Mouse (Mus musculus) erythroblast, embryonic 14.5 days (primary cell): ENCODE results near the gene Vps13d. TPM values are rescaled to one million over a fixed set of nuclear protein-coding genes. Genes with fewer than 3 reads are reported as not detected.

ENCODE experiments used
- H3K27me3 ChIP-seq: 2 replicates; pipeline ENCODE4 v1.6.1; 2012; ENCODE audit warnings: inconsistent platforms; ENCODE audit not compliant: control insufficient read depth
- H3K36me3 ChIP-seq: 2 replicates; pipeline ENCODE4 v1.6.1; 2012; ENCODE audit warnings: mild to moderate bottlenecking, inconsistent platforms; ENCODE audit not compliant: control insufficient read depth
- H3K4me1 ChIP-seq: 2 replicates; pipeline ENCODE4 v1.6.1; 2012; ENCODE audit warnings: inconsistent platforms; ENCODE audit not compliant: control insufficient read depth
- H3K4me3 ChIP-seq: replicated peaks from 2 replicates; pipeline ENCODE3; 2012; ENCODE audit warnings: moderate library complexity, mild to moderate bottlenecking, inconsistent platforms
- H3K9me3 ChIP-seq: 2 replicates; pipeline ENCODE4 v1.6.1; 2012; ENCODE audit warnings: low read length, inconsistent platforms, mixed read lengths; ENCODE audit not compliant: control insufficient read depth
- GATA1 ChIP-seq: IDR thresholded peaks from 2 replicates; pipeline ENCODE4 v1.6.1; 2012; ENCODE audit warnings: low read length, inconsistent platforms, mixed read lengths
- TAL1 ChIP-seq: IDR thresholded peaks from 3 replicates; pipeline ENCODE4 v1.6.1; 2012; ENCODE audit warnings: low read length, inconsistent platforms, mixed read lengths
- polyA plus RNA-seq: library from polyadenylated mRNA; stranded (reverse); fragments of >175 nt; gene quantifications from 2 replicates; pipeline ENCODE4 v1.2.3, GENCODE M21; 2012

The Vps13d gene
- polyA plus RNA-seq, 1 experiment = 0.69 TPM

DNA sequence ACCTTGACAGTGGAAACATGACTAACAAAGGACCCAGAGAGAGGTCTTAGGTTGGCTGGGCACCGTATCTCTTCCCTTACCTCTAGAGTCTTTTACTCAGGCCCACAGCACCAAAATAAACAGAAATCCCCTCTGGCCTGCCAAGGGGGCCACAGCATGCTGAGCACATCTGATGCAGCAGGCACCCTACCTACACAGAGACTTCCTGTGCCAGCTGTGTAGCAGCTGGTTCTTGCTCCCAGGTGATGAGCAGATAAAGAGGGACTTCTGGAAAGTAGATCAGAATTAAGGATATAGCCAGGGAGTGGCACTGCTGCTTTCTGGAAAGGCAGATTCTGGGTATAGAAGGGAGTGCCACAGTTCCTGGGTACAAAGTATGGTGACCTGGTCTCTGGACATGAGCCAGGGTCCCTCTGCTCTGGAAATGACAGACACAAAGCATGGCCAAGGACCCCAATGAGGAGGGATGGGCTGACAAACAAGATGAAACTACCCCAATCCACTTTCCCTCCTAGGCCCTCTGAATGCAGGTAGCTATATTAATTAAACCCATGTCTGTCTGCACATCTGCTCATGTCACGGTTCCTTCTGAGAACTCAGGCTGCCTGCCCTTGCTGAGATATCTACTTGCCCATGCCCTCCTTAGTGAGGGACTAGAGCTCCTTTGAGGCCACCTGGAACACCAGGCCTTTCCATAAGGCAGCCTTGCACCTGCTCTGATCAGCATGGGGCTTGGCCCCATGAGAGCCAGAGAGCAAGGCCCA lies 195.8 kb downstream of the Vps13d start:
- H3K36me3 ChIP-seq = peaks cover 33% of the 10 kb centered on the region
- TF ChIP-seq GATA1 (no peak), TAL1 (no peak)
- H3K9me3 ChIP-seq = no peaks in the 10 kb centered on the region
- H3K4me3 ChIP-seq = no peak overlapping the region
- peaks cover 25% of the 10 kb centered on the region for H3K4me1 ChIP-seq
- no peaks in the 10 kb centered on the region for H3K27me3 ChIP-seq

DNA sequence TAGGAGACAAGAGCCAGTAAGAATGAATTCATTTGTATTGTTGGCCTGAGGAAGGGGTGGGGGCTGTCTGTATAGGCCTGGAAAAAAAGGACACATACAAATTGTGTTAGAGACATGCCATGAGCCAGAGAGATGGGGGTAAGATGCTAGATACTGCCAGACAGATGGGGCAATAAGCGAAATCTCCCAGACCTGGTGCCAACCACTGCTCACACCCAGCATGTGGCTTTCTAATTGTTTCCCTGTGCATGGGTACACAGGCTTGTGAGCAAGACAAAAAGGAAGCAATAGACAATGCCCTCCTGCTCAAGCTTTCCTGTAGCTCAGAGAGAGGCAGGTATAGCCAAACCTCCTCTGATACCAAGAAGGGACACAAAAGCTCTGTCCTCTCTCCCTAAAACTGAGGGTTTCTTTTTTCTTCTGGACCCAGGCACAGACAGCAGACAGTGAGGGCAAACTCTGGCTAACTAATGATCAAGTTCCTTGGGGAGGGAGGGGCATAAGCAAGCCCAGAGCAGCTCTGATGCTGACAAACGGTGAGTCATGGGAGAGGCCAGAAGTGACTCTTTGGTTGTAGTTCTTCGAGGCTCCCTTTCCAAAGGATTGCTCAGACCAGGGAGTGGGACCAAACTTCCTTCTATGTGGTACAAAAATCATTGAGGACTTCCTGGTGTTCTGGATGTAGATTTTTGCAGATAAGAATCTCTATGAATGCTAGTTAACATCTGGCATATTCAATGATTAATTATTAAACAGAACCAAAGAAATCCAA lies 196.7 kb downstream of the Vps13d start:
- H3K36me3 ChIP-seq = peaks cover 31% of the 10 kb centered on the region
- no peaks in the 10 kb centered on the region for H3K27me3 ChIP-seq
- TF ChIP-seq GATA1 (no peak), TAL1 (no peak)
- no peak overlapping the region for H3K4me3 ChIP-seq
- H3K4me1 ChIP-seq = peaks cover 25% of the 10 kb centered on the region
- H3K9me3 ChIP-seq = no peaks in the 10 kb centered on the region

DNA sequence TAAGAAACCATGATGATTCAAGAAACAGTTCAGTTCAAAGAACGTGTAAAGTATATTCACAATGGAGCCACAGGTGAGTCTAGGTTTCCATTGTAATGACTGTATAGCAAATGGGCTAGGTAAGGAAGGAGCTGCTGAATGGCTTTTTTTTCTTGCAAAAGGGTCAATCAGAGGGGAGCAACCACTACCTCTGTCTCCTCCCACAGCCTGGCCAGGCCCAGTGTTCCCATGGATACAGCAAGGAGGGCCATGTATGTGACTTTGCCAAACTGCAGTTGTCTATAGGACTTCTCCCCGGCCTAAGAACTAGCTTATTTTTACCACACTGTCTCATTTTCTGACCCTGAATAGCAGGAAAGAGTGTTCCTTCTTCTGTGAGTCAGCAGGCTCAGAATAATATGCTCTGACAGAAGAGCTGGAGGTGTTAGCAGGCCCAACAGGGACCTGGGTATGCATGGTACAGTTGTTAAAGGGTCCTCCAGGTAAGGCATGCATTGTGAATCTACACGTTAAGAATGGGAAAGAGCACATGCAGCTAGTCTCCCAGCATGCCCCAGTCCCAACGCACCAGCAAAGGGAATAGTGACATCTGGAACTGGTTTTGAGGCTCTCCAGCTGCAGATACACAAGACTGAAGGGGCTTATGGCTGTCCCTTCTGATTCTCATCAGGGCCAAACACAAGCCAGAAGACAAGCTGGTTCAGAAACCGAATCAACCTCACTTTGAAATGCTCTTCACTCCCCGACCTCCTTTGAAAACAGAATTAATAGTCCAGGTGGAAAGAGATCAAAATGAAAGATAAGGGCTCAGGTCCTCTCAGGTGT lies 197.6 kb downstream of the Vps13d start:
- Histone ChIP-seq H3K36me3 (peaks cover 28% of the 10 kb centered on the region), H3K27me3 (no peaks in the 10 kb centered on the region), H3K9me3 (no peaks in the 10 kb centered on the region), H3K4me3 (no peak overlapping the region), H3K4me1 (peaks cover 25% of the 10 kb centered on the region)
- TF ChIP-seq TAL1 = no peak
- no peak for TF ChIP-seq GATA1

DNA sequence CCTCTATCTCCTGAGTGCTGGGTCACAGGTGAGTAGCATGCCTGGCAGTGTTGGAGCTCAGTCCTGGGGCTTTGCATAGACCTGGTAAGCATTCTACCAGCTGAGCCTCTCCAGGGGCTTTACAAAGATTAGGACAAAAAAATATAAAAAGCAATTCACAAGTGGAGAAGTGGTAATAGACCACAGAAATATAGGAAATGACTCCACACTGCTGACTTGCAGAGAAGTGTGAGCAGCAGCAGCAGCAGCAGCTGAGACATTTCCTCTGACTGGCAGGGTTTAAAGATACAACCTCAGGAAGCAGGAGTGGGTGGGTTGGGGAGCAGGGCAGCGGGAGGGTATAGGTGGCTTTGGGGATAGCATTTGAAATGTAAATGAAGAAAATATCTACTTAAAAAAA lies 199.0 kb downstream of the Vps13d start:
- no peak for TF ChIP-seq TAL1
- TF ChIP-seq GATA1 = no peak
- Histone ChIP-seq H3K4me3 (no peak overlapping the region), H3K36me3 (peaks cover 28% of the 10 kb centered on the region), H3K4me1 (peaks cover 25% of the 10 kb centered on the region), H3K27me3 (no peaks in the 10 kb centered on the region), H3K9me3 (no peaks in the 10 kb centered on the region)

DNA sequence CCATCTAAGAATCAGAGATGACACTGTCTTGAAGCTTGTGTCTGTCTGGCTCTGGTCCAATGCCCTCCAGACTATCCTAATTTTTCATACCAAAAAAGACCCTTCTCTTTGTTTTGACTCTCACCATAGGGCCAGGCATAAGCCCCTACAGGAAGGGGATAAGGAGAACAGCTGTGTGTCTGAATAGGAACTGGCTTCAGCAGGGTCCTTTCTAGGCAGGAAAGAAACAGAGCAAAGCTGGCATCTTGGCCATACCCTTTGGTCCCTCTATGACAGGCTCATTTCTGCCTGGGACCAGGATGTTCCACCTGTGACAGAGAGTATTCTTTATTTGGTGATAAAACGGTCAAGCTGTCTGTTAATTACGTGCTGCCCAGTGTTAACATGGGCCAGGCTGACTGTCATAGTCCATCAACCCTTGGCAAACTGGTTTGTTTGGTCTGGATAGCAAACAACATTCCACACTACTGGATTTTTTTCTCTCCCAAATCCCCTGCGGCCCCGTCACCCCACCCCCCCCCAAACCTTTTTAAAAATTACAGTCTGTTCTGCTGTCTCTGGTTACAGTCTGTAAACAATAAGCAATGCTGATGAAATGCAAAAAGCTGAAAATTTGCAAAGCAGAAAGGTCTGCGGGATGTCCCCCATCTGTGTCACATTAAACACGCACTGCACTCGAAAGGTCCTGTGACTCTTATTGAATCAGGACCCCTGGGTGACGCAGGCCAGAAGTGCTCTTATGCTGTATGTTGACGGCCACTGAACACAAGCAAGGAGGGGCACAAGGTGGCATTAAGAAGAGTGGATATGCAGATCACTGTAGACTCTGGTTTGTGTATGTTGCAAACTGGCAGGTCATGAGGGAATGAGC lies 201.5 kb downstream of the Vps13d start:
- Histone ChIP-seq H3K4me1 (peaks cover 7% of the 10 kb centered on the region), H3K9me3 (no peaks in the 10 kb centered on the region), H3K4me3 (no peak overlapping the region), H3K36me3 (peaks cover 25% of the 10 kb centered on the region), H3K27me3 (no peaks in the 10 kb centered on the region)
- no peak for TF ChIP-seq GATA1

DNA sequence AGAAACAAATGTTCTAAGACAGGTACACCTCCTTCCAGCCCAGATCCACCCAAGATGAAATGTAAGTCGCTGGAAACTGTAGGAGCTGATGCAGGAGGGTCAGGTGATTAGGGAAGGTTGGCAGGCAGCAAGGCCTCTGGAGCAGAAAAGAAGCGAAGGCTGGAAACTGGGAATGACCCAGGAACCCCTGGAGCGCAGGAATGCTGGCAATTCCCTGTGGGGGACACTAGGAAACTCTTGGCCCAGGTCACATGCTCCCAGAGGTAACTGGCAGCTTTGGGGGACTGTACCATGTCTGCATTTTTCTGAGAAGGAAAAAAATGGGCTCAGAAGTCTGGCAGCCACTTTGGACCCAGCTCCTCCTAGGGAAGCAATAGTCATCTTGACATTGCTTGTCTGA lies 202.4 kb downstream of the Vps13d start:
- no peaks in the 10 kb centered on the region for H3K9me3 ChIP-seq
- H3K27me3 ChIP-seq = no peaks in the 10 kb centered on the region
- peaks cover 17% of the 10 kb centered on the region for H3K36me3 ChIP-seq
- H3K4me3 ChIP-seq = no peak overlapping the region
- no peak for TF ChIP-seq GATA1
- H3K4me1 ChIP-seq = peaks cover 2% of the 10 kb centered on the region

DNA sequence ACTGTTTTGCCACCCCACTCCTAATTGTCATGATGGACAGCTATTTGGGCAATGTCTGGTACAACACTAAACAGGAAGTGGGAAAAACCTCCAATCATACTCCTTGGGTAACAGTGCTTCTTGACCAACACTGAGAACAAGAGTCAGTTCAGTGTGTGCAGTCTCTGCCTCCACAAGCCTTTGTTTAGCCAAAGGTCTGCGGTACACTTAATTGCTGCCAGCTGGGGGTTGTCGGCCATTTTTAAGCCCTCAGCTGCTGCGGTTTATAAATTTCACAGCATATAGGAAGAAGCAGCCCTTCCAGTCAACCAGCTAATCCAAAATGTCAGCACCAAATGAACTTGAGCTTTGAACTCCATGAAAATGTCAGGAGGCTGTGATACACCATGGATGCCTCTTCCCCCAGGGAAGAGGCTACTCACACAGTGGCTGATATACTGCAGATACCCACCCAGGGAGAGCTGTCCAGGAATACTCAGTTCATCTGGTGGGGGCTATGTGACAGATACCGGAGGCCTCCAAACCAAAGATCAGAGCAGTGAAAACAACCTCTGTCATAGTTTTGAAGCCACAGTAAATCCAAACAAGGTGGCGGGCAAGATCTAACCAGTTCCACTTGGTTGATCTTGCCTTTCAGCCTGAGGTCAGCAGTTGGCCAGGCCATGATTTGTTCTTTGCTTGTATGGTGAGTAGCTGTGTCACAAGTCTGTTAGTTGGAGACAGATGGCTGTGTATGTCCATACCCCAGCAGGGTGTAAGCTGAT lies 206.2 kb downstream of the Vps13d start:
- Histone ChIP-seq H3K4me1 (peaks cover 9% of the 10 kb centered on the region), H3K4me3 (no peak overlapping the region), H3K9me3 (no peaks in the 10 kb centered on the region), H3K27me3 (no peaks in the 10 kb centered on the region), H3K36me3 (peaks cover 14% of the 10 kb centered on the region)
- TF ChIP-seq GATA1 = no peak
- TF ChIP-seq TAL1 = no peak
